Mouse (Mus musculus) hindbrain, embryonic 16.5 days (tissue): ENCODE data around the gene Ttc4. TPM values are rescaled to one million over a fixed set of nuclear protein-coding genes. Genes with fewer than 3 reads are reported as not detected.

Experiments used
- ATAC-seq: fragments of 200-750 bp; cut with Nextera tagmentation; 2 replicates; pipeline ENCODE4 v1.8.0; 2017; ENCODE audit warnings: moderate TSS enrichment, moderate library complexity
- H3K27ac ChIP-seq: fragments of 300-500 bp; sonication (generic); 2 replicates; pipeline ENCODE4 v1.5.1; 2014; ENCODE audit warnings: low read depth, mild to moderate bottlenecking, control low read depth, low read length, moderate library complexity
- H3K27me3 ChIP-seq: fragments of 300-500 bp; sonication (generic); replicated peaks from 2 replicates; pipeline ENCODE4 v1.6.1; 2014; ENCODE audit warnings: low read length; ENCODE audit not compliant: control insufficient read depth, insufficient read depth
- H3K36me3 ChIP-seq: fragments of 300-500 bp; sonication (generic); 2 replicates; pipeline ENCODE4 v1.6.1; 2014; ENCODE audit warnings: mild to moderate bottlenecking, low read length, moderate library complexity, mixed read lengths; ENCODE audit not compliant: control insufficient read depth, insufficient read depth
- H3K4me1 ChIP-seq: fragments of 300-500 bp; sonication (generic); 2 replicates; pipeline ENCODE4 v1.6.1; 2014; ENCODE audit warnings: low read depth, low read length; ENCODE audit not compliant: control insufficient read depth, insufficient read depth
- H3K4me2 ChIP-seq: fragments of 300-500 bp; sonication (generic); 2 replicates; pipeline ENCODE4 v1.6.1; 2014; ENCODE audit warnings: mild to moderate bottlenecking, low read length, control low read depth, moderate library complexity
- H3K4me3 ChIP-seq: fragments of 300-500 bp; sonication (generic); 2 replicates; pipeline ENCODE4 v1.5.1; 2014; ENCODE audit warnings: mild to moderate bottlenecking, low read length, control low read depth, moderate library complexity
- H3K9ac ChIP-seq: fragments of 300-500 bp; sonication (generic); 2 replicates; pipeline ENCODE4 v1.6.1; 2014; ENCODE audit warnings: low read depth, mild to moderate bottlenecking, control low read depth, low read length, moderate library complexity
- H3K9me3 ChIP-seq: fragments of 300-500 bp; sonication (generic); 2 replicates; pipeline ENCODE4 v1.6.1; 2014; ENCODE audit warnings: mild to moderate bottlenecking, low read length, moderate library complexity; ENCODE audit not compliant: control insufficient read depth
- WGBS: fragments of 180-500 bp; shearing (Covaris S2); extraction: QIAGEN DNeasy Blood & Tissue Kit; methylation state at CpG from one replicate; pipeline ENCODE4 v1.1.7; 2014; 5-methylcytosine and 5-hydroxymethylcytosine counted together
- polyA plus RNA-seq: library from polyadenylated mRNA; unstranded; fragments of >200 nt; fragmentation: Nextera tagmentation; extraction: Ambion mirVana; gene quantifications from 2 replicates; pipeline ENCODE4 v1.2.1, GENCODE M21; 2015

The Ttc4 gene
- polyA plus RNA-seq, 1 experiment from 2014 or later = 140 TPM

GRCm38 (mm10) chr4:106613560-106613959 is 65.2 kb downstream of the Ttc4 start:
- no peak for ATAC-seq
- no peak overlapping the region for H3K4me3 ChIP-seq
- H3K36me3 ChIP-seq = no peaks in the 10 kb centered on the region
- no peak overlapping the region for H3K4me2 ChIP-seq
- 61% methylated on average over 3 of the region's 3 CpGs for WGBS
- peaks cover 13% of the 10 kb centered on the region for H3K4me1 ChIP-seq
- no peaks in the 10 kb centered on the region for H3K27me3 ChIP-seq
- no peak overlapping the region for H3K9ac ChIP-seq
- no peaks in the 10 kb centered on the region for H3K9me3 ChIP-seq
- H3K27ac ChIP-seq = no peak overlapping the region

GRCm38 (mm10) chr4:106613105-106613504 is 65.6 kb downstream of the Ttc4 start:
- no peak overlapping the region for H3K4me2 ChIP-seq
- no peak overlapping the region for H3K27ac ChIP-seq
- no peaks in the 10 kb centered on the region for H3K27me3 ChIP-seq
- no peak overlapping the region for H3K4me3 ChIP-seq
- H3K4me1 ChIP-seq = peaks cover 13% of the 10 kb centered on the region
- WGBS = 80% methylated on average over 8 of the region's 8 CpGs
- ATAC-seq = no peak
- no peak overlapping the region for H3K9ac ChIP-seq
- no peaks in the 10 kb centered on the region for H3K36me3 ChIP-seq
- no peaks in the 10 kb centered on the region for H3K9me3 ChIP-seq

Other genes starting within 250 kb of the Ttc4 start
- 11.2 and 11.4 TPM in 2 replicates for gene Pcsk9, start 214.6 kb downstream of the Ttc4 start, polyA plus RNA-seq
- gene Bsnd, start 186.7 kb downstream of the Ttc4 start, polyA plus RNA-seq = not detected in 2 replicates
- 4.0 and 5.3 TPM in 2 replicates for gene Dhcr24, start 117.9 kb downstream of the Ttc4 start, polyA plus RNA-seq
- 0.17 TPM in 1 of 2 replicates, not detected in the other for gene Lexm, start 61.7 kb downstream of the Ttc4 start, polyA plus RNA-seq
- 1.5 and 1.6 TPM in 2 replicates for gene Ttc22, start 56.5 kb downstream of the Ttc4 start, polyA plus RNA-seq
- gene Pars2, start 27.9 kb downstream of the Ttc4 start, polyA plus RNA-seq = 9.3 and 10.8 TPM in 2 replicates
- gene Mroh7, start 52.0 kb upstream of the Ttc4 start, polyA plus RNA-seq = 0.41 and 1.2 TPM in 2 replicates
- not detected in 2 replicates for gene Fam151a, start 54.9 kb upstream of the Ttc4 start, polyA plus RNA-seq
- gene Acot11, start 126.1 kb upstream of the Ttc4 start, polyA plus RNA-seq = 2.7 and 3.2 TPM in 2 replicates
- gene Ssbp3, start 231.8 kb upstream of the Ttc4 start, polyA plus RNA-seq = 82.9 and 115 TPM in 2 replicates